Mouse (Mus musculus) neutrophil, adult 59 days (primary cell): Measurements from ENCODE around the gene Skp1a. TPM values are rescaled to one million over a fixed set of nuclear protein-coding genes. Genes with fewer than 3 reads are reported as not detected.

Source experiments
- total RNA-seq, 2 experiments: library from RNA; stranded (reverse); gene quantifications; 1 replicate in 1 of 2; 2 replicates in 1 of 2; pipeline ENCODE4 v1.2.4; 2023

The Skp1a gene
- total RNA-seq: 10 to 100 TPM; 70.9 TPM

GRCm38 (mm10) chr11:52231606-52232541, at the start of gene Skp1a:
Gene Skp1a, plus strand, starts transcription at chr11:52231995.

GRCm38 (mm10) chr11:52213887-52214286, 17.9 kb upstream of the Skp1a start, which contains the start of gene Olfr1371:
Gene Olfr1371, minus strand, starts transcription at chr11:52213987.

GRCm38 (mm10) chr11:52282774-52283595, 51.2 kb downstream of the Skp1a start, which contains the start of gene Tcf7:
Gene Tcf7, minus strand, starts transcription at chr11:52283014.

Other genes with a start within 250 kb of the Skp1a start
- gene Ube2b, start 231.2 kb upstream of the Skp1a start, total RNA-seq: 100 to 1,000 TPM; 146 to 161 TPM
- 1 to 10 TPM; 3.1 to 6.1 TPM for gene Cdkl3, start 227.8 kb upstream of the Skp1a start, total RNA-seq
- gene Ppp2ca, start 133.3 kb upstream of the Skp1a start, total RNA-seq: 100 to 1,000 TPM in 1 of 2 experiments, 10 to 100 TPM in 1; 92.5 to 103 TPM
- gene Olfr1373, start 86.5 kb upstream of the Skp1a start, total RNA-seq: not detected
- not detected for gene Olfr1371, start 18.0 kb upstream of the Skp1a start, total RNA-seq
- under 1 TPM; 0.33 to 0.60 TPM for gene Tcf7, start 51.0 kb downstream of the Skp1a start, total RNA-seq
- 10 to 100 TPM; 73.2 to 79.0 TPM for gene Vdac1, start 128.9 kb downstream of the Skp1a start, total RNA-seq
- gene 9530068E07Rik, start 164.4 kb downstream of the Skp1a start, total RNA-seq: 100 to 1,000 TPM; 103 TPM